Mouse (Mus musculus) frontal cortex, postnatal 36 days (tissue): ENCODE data around the gene Fgfr2.
A peak's percentile ranks its signal among the peaks of the same experiment; 100 is the strongest.

Source experiments
- DNase-seq, 2 experiments: peaks; one replicate each; pipeline ENCODE4 v3.0.0; 2022; ENCODE audit warnings: low spot score in 2 of 2

Gene Fgfr2

DNA sequence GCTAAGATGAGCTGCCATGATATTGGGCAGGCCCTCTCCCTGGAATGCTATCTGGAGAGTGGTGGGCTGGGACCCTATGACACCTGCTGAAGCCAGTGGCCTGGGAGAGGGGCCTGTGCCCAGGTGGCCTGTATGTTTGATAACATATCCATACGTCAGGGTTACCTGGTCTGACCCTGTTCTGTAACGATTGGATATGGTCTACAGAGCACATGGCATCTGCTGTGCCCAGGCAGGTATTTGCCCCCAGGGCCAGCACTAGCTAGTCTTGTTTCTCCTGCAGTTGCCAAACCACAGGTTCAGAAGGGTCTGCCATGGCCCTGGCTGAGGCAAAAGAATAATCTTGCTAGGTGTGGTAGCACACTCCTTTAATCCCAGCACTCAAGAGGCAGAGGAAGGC lies 429.6 kb downstream of the Fgfr2 start:
- DNase-seq, result no peak

DNA sequence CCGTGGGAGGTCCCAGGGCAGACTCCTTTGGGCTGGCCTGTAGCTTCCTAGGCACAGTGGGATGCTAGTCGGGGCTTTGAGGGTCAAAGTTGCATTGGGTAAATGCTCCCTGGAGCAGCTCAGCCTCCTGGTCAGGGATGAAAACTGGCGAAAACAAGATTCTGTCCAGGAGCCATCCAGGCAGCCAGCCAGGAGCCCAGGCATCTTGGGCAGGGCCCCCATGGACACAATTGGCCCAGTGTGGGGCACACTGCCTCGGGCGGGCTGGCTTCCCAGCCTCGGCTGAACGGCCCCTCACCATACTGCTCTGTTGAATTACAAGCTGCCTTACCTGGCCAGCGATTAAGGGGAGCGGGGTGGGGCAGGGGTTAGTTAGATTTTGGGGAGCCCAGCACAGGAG lies 430.4 kb downstream of the Fgfr2 start:
- DNase-seq, result peak in 1 of 2 experiments; percentile 52

DNA sequence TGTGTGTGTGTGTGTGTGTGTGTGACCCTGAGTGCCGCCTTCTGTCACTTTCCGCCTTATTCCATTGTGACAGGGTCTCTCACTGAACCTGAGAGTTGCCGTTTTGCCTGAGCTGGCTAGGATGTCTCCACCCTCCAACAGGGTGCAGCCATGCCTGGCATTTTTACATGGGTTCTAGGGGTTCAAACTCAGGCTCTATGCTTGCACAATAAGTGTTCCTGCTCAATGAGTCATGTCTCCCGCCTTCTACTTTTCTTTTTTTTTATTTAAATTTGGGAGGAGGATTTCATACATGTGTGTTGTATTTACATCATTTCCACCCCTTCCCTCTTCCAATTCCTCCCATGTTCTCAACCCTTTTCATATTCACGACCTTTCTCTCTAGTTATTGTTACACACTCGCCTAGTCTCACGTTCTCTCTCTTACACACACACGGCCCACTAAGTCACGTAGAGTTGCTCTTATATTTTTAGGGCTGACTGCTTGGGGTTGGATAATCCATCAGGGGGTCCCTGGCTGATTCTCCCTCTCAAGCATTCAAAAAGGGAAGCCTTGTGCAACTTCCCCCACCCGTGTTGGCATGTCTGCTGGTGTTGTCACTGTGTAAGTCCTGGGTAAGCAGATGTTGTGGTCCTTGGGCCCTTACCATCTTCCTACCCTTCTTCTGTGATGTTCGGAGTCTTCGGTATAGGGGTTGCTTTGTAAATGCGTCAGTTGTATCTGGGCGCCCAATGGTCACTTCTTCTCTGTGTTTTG lies 432.3 kb downstream of the Fgfr2 start:
- no peak for DNase-seq

DNA sequence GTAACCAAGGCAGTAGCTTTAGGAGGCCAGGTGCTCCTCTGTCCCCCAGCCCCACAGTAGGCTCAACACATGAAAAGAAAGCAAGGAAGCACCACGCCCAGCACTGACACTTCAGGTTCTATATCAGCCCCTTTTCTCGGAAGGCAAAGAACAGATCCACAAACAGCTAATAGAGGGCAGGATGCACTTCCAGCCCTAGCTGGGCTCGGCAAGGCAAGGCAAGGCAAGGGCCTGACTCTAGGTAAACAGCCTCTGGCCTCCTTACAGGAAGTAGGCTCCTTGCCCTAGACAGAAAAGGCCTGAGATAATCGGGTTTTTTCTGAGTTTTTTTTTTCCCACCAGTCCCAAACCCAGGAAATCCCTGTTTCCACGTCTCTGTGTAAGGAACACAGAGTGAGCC lies 433.4 kb downstream of the Fgfr2 start:
- DNase-seq, result no peak

DNA sequence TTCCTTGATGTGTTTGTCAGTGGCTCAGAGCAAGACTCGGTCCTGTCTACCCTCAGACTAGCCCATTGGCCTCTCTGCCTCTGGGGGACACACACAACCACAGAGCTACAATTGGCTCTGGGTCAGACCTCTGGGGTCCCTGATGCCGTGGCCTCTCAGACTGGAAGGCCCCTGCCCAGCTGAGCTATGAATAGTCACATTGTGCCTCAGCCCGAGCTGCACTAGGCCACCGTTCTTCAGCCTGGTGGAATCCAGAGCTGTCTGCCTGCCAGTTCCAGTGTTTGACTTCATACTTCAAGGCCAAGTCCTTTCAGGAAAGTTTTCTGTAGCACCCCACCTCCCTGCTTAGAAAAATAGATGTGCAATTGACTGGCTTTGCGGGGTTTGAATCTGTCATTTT lies 434.4 kb downstream of the Fgfr2 start:
- DNase-seq, result no peak

DNA sequence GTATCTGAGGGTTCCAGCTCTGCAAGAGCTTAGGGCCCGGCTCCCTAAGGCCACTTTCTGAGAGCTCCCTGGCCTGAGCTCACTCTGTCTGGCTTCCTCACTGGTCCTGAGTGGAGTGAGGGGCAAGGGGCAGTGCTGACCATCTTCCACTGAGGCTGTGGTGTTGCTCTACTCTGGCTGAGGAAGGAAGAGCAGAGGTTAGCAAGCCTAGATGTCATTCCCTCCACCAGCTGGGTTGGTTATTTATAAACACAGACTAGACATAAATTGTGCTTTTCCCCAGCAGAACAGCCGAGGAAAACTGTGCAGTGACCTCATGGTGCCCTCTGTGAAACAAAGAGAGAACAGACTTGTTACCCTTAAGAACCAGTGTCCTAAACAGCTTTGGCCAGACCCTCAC lies 435.3 kb downstream of the Fgfr2 start:
- DNase-seq, result no peak

DNA sequence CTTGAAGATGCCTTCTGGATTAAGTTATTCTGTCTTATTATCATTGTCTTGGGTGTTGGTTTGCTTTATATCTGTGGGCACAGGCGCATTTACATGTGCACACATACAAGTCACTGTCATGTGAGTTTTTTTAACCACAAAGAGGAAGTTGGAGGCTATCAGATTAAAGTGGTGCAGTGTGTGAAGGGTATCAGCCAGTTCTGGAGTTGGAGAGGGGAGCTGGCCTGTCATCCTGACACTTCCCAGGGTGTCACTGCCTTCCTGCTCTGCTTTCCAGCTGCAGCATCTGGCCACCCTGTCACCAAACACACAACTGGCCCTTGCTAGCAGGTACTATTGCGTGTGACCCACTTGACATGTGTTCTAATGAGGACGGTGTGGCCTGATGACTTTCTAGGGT lies 436.6 kb downstream of the Fgfr2 start:
- no peak for DNase-seq

DNA sequence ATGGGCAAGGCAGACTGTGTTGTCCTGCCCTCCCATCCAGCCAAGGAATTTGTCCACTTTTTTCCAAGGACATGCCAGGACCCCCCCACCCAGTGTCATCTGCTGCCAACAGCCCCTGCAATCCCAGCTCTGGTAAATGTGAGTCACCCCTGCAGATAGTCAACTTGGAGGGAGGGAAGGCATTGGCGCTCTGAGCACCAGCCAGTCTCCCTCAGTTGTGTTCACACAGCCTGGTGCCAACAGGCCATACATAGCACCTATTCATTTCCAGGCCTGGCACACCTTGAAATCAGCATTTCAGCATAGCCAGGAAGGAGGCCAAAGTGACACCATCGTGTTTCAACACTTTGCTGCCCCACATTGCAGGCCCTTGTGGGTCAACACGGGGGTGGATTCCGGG lies 439.2 kb downstream of the Fgfr2 start:
- no peak for DNase-seq

DNA sequence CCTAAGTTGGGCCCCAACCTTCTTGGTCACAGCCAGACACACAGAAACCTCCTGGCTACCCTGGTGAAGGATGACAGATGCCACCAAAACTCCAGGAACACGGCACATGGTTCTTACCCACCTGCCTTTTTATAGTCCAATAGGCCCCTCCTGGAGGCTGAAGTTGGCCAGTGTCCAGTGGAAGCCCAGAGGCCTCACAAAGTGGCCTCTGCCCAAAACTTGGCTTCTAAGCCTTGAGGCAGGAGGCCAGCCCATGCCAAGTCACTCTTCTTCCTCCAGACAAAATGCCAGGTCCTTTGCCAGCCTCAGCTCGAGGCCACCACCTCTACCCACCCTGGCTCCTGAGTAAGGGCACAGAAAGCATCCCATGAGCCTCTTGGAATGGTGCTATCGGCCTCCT lies 440.2 kb downstream of the Fgfr2 start:
- DNase-seq, result no peak

DNA sequence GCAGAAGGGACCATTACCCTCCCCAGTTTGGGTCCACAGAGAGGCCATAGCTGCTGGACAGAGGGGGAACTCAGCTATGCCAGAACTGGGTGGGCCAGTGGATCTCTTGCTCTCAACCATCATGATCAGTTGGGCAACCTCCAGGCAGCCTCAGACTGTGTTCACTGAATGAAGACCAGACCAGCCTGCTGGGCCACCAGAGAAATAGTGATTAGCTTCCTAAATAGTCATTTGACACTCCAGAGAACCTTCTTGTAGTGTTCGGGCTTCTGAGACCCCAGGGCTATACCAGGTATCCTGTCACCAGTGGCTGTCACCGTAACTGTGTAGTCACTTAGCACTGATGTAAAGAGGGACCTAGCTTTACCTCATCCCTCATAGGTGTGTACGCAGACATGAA lies 440.8 kb downstream of the Fgfr2 start:
- no peak for DNase-seq

DNA sequence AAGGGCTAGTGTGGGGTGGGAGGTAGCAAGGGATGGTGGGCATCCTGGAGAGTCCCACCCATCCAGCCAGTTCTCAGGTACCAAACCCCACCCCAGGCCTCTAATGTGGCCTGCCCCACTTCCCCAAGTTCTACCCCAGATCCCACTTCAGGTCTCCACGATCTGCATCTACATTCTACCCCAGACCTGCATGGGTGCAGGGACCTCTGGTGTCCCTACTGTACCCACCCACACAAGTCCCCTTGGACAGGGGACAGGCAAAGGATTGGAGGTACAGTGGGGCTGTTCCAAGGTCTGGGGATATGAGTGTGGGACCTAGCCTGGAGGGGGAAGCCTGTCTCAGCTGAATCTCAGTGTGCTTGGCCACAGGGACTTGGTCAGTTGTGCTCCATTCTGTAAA lies 441.3 kb downstream of the Fgfr2 start:
- no peak for DNase-seq

DNA sequence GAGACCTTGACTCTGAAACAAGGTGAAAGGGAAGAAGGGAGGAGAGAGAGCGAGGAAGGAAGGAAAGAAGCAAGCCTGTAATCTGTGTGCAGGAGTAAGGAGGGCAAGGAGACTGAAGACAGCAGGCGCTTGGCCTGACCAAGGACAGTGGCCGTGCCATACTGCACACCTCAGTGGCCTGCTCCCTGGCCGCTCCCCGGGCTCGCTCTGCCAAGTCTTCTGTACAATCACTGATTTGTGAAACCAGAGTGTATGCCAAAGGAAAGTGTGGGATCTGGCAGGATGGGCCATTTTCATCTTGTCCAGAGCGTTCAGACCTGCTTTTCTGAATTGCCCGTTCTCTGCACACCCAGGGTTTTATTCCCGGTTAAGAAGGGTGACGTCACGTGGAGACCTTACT lies 441.9 kb downstream of the Fgfr2 start:
- no peak for DNase-seq

DNA sequence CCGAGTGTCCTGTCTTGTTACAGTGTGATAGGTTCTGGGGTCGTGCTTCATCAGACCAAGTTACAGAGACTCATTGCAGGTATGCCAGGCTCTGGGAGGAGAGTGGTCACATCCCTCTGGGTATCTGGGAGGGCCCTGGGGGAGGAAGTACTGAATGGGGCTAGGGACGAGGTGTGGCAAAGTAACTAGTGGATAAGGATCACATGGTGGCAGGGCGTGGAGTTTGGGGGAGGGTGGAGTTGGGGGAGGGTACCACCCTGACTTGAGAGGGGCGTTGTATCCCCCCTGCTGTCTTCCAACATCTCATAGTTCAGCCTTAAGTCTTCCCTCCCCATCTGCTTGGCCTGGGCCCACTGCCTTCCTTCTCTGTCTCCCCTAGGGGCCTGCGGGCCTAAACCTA lies 443.6 kb downstream of the Fgfr2 start:
- DNase-seq, result no peak

DNA sequence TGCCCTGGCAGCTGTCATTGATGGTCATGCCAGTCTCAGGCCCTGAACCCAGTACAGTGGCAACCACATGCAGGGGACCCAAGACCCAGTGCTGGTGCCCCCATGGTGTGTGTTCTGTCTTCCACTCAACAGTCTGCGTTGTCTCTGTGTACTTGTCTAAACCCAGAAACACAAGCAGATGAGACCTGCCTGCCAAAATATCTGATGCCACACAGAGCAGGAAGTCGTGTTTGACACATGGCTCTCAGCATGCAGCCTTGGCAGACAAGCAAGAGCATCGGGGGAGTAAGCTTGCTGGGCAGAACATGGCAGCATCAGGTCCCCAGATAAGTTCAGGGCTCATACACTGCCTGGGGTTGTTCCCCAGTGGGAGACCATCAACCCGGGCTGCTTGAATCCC lies 444.0 kb downstream of the Fgfr2 start:
- DNase-seq, result no peak

DNA sequence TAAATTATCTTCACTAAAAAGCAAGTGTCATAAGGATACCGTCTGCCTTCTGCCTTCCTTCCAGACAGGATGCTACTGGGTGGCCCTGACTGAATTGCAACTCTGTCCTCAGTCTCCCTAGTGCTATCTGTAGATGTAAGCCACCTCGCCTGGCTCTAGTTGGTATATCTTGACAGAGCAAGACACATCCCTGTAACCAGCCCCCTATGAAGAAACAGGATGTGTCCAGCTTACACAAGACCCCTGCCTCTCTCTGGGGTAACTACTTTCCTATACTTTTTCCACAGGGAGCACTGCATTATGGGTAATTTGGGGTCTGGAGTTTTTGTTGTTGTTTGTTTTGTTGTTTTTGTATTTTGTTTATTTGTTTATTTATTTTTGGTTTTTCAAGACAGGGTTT lies 447.2 kb downstream of the Fgfr2 start:
- DNase-seq, result no peak

DNA sequence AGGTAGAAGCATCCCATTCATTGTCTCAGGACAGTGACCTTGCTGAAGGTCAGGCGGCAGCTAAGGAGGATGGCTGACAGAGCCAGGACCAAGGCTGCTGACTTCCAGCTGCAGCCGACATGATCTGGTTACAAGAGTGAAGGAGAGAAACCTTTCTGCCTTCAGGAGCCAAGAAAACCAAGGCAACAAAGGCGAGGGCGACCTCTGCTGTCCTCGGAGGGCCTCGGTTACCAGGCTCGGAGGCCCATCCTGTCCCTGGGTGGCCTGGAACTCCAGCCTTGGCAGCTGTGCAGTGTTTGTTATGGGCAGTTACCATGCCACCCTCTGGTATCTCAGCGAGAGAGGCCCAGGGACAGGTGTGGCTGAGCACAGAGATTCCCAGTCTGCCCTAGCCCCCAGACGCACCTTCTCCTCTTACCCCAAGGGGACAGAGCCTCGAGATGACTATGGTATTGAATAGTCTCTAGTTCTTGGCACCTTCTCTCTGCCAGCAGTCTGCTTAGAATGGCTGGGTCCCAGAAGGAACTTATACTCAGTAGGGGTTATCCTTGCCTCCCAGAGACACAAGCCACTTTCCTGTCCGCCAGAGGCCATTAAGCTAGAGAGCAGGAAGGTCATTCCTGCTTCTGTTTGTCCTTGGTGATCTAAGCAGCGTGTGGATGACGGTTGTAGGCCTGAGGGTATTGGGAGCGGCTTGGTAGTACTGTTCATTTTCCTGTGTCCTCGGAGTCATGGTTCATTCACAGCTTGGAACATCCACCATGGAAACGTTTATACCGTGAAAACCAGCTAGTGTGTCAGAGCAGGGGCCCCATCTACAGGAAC lies 449.0 kb downstream of the Fgfr2 start:
- no peak for DNase-seq

DNA sequence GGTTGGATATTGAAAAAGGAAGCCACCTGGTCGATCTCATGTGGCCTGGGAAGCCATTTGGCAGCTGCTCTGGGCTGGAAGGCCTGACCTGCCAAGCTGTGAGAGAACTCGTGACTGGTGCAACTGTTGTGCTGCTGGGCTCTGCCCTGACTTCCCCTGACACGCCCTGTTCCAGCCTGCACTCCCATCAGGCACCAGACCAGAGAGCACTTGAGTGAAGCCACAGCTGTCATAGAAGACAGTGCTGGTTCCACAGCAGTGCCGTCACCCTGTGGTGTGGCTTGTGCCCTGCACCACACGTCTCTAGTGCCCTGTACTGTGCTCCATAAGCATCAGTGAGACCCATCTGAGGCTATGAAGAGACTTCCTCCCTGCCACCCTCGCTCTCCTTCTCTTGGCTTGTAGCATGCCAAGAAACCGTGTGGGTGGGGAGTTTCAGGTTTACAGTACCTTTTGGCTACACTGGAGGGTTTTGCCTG lies 450.6 kb downstream of the Fgfr2 start:
- DNase-seq, result peak in 1 of 2 experiments; percentile 47

DNA sequence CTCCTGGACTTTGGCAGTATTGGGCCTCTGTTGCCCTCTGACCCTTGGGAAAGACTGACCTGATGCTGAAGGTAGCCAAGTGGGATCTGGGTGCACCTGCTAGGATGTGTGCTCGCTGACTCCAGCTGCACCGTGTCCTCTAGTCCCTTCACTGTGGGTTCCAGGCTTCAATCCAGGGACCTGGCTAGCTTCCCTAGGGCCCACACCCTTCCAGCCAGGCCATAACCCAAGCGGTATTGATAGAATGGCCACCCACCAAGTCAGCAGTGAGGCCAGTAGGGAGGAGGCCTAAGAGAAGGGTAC lies 452.3 kb downstream of the Fgfr2 start:
- no peak for DNase-seq

DNA sequence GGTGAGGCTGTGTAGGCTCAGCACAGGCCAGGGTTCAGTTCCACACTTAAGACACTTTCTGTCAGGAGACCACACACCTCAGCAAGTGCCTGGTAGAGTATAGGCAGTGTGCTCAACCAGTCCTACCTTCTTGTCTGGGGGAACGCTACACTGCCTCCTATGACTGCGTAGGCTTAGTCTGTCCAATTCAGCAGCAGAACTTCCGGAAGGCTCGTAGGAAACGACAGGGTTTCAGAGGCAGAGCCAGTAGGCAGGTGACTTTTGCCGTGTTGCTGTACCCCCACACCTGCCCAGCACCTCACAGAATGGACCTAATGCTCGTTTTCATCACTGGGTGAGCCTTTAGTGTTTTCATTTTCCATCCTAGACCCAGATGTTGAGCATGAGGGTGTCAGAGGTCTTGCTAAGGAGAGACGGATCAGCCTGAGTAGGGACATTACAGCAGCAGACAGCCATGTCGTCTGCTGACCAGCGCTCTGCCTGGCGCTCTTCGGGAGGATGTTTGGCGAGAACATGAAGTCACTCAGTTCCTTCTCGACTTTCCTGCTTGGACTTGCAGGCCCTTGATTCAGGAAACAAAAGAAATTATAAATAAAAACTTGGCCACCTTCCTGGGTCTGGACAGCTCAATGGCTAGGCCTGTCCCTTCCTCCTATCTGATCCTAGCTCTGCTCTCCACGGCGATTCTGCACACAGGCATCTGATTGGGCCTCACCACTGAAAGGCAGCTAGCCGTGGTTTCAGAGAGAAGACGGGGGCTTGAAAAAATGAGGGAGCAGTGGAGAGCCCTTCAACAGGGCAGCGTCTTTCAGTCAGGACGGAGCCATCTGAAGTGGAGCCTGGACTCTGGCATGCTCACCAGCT lies 452.9 kb downstream of the Fgfr2 start:
- DNase-seq, result no peak

DNA sequence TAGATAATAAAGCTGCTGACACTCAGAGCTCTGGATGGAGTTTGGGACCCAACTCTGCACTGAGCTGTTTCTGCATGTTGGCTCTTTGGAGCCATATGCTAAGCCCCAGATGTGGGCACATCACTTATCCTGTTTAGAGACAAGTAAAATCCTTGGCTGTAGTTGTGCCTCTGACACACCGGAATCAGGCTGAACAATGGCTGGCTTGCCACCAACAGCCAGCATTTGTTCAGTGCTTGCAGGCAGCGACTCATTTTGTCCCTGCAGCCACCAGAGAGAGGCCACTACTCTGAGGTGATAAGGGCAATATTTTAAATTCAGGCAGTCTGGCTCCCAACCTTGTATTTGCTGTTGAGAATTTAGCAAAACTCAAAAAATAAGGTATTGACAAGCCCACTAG lies 454.5 kb downstream of the Fgfr2 start:
- DNase-seq, result no peak

DNA sequence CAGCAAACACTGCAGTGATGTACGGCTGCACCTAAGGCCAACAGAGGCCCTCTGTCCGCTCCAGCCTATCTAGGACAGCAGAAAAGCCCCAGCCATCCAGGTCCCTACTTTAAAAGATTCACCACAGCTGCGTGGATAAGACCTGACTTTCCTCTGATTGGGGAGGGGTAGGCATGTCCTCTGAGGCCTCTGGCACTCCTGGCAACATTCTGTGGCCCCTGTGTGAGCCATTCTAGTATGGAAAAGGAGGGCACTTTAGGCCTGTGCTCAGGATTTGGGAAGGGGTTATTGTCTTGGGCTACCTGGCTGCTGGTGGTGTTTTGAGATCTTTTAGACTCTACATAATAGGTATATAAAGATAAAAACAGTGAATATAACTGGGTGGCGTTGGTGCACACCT lies 456.6 kb downstream of the Fgfr2 start:
- no peak for DNase-seq

DNA sequence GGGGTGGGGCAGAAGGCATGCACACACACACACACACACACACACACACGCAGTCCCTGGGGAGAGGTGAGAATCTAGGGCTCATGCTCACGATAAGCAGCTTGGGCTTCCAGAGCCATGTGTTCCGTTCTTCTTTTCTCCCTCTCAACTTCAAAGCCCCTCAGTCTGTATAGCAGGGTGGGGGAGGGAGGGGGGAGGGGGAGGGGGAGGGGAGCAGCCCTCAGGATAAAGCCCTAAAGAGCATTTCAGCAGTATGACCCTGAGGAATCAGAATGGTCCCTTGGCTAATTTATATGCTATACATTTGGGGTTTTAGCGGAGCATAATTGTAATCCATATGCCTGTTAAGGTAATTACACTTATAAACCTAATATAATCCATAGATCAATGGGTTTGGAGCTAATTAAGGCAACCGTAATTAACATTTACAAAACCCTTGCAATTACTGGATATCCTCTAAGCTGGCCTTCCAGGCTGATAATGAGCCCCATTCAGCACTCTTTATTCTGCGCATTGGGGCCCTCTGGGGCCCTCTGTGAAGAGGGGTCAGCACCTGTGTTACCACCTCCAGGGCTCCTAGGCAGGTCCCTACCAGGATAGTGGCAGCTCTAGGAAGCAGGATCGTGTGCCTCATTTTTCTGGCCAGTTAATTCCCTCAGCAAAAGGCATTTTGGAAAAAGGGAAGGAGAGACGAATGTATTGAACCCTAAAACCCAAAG lies 457.3 kb downstream of the Fgfr2 start:
- no peak for DNase-seq
